Mouse (Mus musculus): ENCODE results near the gene Shisa3.

Shisa3 gene

GRCm38 (mm10) chr5:67633831-67634268, 26.2 kb downstream of the Shisa3 start:
- no peak for DNase-seq (ENCODE audit: low read depth)

GRCm38 (mm10) chr5:67634339-67634738, 26.7 kb downstream of the Shisa3 start:
- no peak for DNase-seq (ENCODE audit: low read depth)

- DNase-seq (ENCODE audit: low read depth) = no peak
Measured at GRCm38 (mm10) chr5:67640596-67641312, 33.1 kb downstream of the Shisa3 start.

- DNase-seq (ENCODE audit: low read depth) = no peak
Measured at GRCm38 (mm10) chr5:67641406-67642120, 33.9 kb downstream of the Shisa3 start.

DNA sequence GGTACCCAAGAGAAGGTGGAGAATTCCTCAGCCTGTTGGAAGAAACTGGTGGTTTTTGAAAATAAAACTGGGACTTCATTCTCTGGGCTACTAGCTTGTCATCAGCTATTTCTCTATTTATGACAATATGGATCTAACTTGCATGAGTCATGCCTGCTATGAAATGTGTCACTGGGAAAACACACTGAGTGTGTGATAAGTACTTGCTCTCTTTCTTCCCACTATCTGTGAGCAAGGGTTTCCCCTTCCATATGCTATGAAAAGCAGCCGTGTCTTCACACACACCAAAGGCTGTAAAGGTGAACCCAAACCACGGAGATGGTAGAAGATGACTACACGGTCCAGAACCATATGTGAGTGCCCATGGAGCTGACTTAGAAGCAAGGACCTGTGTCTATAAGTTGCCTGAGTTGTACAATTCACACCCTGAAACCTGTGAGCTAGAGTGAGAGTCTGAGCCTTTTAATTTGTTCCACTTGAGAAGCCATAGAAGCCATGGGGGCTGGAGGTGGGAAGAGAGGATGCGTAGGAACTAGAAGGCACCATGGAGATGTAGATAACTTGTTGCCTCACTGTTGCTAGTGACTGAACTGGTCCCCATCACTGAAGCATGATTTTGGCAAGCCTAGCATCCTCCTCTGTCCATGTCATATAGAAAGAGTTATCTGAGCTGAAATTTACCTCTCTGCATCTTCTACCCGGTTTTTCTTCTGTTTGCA, 36.0 kb downstream of the Shisa3 start:
- no peak for DNase-seq (ENCODE audit: low read depth)

DNA sequence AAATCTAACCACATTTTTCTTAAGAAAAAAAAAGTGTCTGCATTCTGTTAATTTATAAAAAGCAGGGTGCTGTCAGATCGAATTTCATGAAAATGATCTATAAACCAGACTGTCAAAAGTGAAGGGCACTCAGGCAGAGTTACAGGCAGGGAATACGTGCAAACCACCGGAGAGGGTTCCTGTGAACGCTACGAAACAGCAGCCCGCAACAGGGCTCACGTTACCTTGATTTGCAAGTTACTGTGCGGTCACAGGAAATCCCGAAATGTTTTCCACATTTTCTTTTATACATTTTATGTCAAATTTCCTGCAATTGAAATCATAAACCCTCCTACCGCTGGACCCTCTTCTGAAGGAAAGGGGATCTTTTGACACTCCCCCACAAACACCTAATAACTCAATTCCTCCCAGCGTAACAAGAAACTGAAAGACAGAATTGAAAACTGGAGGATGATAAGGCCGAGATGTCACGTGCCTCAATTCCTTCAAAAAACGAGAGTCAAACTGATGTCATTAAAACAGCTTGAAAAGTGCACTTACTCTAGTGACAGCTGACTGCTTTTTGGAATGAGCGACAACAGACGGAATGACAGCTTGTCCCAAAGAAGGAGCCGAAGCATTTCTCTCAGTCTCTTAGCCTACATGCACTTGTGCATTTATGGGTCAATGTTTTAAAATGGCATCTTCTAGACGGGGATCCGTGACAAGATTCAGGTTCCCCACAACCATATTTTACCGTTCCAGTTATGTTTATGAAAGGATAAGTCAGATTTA, 39.3 kb downstream of the Shisa3 start:
- DNase-seq (ENCODE audit: low read depth) = no peak

DNA sequence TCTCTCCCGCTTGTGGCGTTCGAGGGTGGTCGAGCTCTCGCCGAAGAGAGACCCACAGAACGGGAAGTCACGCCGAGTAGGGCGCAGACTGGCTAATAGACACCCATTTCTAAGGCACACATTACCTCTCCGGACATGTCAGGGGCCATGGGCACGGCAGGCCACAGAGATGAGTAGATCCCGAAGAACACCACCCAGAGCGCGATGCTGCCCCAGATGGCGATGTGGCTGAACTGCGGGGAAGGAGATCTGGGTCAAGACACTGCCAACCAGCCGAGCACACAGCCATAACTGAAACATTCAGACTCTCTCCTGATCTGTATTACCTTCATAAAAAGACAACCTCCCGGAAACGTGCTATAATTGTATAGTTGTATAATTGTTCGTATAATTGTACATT, 39.9 kb downstream of the Shisa3 start:
- peak; percentile 12 for DNase-seq (ENCODE audit: low read depth)

- no peak for DNase-seq (ENCODE audit: low read depth)
Measured at GRCm38 (mm10) chr5:67649156-67649555, 41.5 kb downstream of the Shisa3 start.

GRCm38 (mm10) chr5:67650021-67650420, 42.3 kb downstream of the Shisa3 start:
- DNase-seq (ENCODE audit: low read depth) = no peak

GRCm38 (mm10) chr5:67652468-67652867, 44.8 kb downstream of the Shisa3 start:
- DNase-seq (ENCODE audit: low read depth) = no peak

DNA sequence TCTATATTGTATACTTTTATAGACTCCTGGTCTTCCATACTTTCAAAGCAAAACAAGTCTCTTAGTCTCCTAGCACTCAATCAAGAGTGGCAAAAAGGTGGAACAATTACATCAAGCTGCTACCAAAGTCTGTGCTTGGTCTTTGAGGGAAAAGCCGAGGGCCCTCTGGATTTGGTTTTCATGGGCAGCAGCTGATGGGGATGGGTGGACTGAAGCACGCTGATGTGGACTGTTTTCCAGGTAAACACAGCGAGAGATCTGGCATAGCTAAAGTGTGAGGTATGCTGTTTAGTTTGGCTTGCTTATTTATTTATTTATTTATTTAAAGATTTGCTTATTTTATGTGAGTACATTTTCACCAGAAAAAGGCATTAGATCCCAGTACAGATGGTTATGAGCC, 45.9 kb downstream of the Shisa3 start:
- DNase-seq (ENCODE audit: low read depth) = no peak

- DNase-seq (ENCODE audit: low read depth) = no peak
Measured at GRCm38 (mm10) chr5:67654572-67654971, 46.9 kb downstream of the Shisa3 start.

DNA sequence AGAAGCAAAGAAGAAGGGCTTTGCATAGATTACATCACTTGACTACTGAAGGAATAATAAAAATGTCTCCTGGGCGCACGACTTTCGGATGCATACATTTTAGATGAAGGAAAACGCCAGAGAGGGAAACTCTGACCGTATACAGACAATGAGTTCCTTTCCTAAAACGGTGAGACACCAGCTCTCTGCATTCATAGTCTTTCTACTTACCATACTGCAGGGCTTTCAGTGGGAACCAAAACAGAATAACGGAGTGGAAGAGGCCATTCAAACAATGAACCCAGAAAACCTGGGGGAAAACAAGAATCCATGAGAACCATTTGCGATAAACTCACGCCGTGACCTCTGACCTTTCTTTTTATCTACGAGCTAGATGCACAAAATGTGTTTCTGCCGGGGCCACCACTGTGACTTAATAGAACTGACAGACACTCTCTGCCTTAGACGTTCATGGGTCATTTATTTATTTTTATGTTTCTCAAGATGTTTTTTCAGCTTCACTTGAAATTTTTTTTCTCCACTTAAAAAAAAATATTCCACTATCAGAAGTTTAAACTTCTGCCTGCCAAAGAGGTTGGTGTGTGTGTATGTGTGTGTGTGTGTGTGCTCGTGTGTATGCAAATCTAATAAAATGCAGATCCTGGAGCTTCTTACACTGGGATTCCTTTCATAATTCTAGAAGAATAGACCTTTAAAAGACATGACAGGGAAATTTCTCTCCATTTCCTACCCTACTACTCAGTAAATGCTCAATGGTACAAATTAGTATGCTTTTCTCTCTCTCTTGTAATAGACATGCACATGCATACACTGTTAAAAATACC, 48.2 kb downstream of the Shisa3 start:
- DNase-seq (ENCODE audit: low read depth) = no peak

- DNase-seq (ENCODE audit: low read depth) = no peak
Measured at GRCm38 (mm10) chr5:67656821-67657259, 49.2 kb downstream of the Shisa3 start.

DNA sequence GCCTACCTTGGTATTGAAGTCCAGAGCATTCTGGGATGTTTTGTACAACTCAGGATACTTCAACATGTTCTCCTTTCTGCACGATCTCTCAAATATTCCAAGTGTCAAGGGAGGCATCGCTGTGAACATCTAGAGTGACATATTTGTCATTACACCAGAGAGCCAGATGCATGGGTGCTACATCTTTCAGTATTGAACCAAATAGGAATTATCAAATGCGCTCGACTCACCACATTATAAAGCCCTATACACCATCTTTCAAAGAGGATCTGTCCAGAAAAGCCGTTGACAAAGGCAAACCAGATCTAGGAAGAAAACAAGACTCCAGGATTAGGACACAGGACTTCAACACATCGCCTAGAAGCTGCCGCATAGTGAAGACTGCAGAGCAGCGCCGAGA, 52.2 kb downstream of the Shisa3 start:
- no peak for DNase-seq (ENCODE audit: low read depth)

- DNase-seq (ENCODE audit: low read depth) = no peak
Measured at GRCm38 (mm10) chr5:67662715-67663114, 55.0 kb downstream of the Shisa3 start.

DNA sequence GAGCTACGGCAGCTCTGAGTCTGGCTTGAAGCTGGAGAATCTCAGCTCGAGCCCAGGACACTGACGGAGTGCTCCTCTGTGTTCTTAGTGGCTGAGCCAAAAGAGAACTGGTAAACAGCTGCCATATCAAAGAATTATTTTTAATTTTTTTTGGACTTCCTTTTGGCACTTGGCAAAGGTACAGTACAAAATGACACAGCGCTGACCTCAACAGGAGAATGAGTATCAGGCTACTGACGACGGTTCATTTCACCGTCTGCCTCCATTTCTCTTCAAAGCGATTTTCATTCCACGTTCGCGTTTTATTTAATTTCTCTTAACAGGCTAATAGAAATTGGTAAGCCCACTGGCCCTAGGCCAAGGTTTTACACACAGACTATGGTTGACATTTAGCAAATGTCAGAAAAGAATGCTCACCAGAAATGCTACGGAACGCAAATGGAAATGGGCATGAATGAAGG, 61.8 kb downstream of the Shisa3 start:
- no peak for DNase-seq (ENCODE audit: low read depth)

- DNase-seq (ENCODE audit: low read depth) = no peak
Measured at GRCm38 (mm10) chr5:67670158-67670557, 62.5 kb downstream of the Shisa3 start.

DNA sequence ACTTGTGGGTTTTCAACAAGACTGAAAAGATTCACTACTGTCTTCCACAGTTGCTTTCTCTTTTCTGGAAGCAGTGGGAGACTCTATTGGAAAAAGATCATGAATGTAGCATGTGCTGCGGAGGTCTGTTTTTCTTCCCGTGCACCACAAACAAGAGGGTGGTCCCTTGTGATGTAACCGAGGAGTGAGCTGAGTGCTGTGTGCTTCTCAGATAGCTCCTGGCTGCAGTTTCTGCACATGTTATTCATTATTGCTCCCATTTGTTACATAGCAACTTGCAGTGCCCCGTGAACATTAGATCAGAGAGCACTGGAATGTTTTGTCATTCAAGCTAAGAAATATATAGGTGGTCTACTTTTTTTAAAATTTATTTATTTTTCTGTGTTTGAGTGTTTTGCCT, 65.3 kb downstream of the Shisa3 start:
- DNase-seq (ENCODE audit: low read depth) = no peak
